Mouse (Mus musculus): ENCODE measurements around the gene Lmna. TPM values are rescaled to one million over a fixed set of nuclear protein-coding genes. Genes with fewer than 3 reads are reported as not detected.

Lmna gene
- polyA plus RNA-seq, 1 experiment from 2014 or later: 635 TPM

- Histone ChIP-seq H3K4me1 (peaks cover 40% of the 10 kb centered on the region), H3K9ac (no peak overlapping the region), H3K4me3 (no peak overlapping the region), H3K27ac (no peak overlapping the region), H3K36me3 (no peaks in the 10 kb centered on the region), H3K4me2 (no peak overlapping the region), H3K9me3 (no peaks in the 10 kb centered on the region), H3K27me3 (peaks cover 4% of the 10 kb centered on the region)
- WGBS: 65% methylated on average over 7 of the region's 7 CpGs
- ATAC-seq (ENCODE audit: insufficient number of reproducible peaks, low FRiP score, low TSS enrichment, low read depth): no peak
Observed at GRCm38 (mm10) chr3:88456746-88457532, 52.8 kb downstream of the Lmna start.

GRCm38 (mm10) chr3:88456313-88456712 is 53.4 kb downstream of the Lmna start:
- Histone ChIP-seq H3K4me3 (no peak overlapping the region), H3K9me3 (no peaks in the 10 kb centered on the region), H3K36me3 (no peaks in the 10 kb centered on the region), H3K4me1 (peaks cover 37% of the 10 kb centered on the region), H3K9ac (no peak overlapping the region), H3K27ac (no peak overlapping the region), H3K4me2 (no peak overlapping the region), H3K27me3 (peaks cover 4% of the 10 kb centered on the region)
- WGBS: 82% methylated on average over 8 of the region's 8 CpGs
- ATAC-seq (ENCODE audit: insufficient number of reproducible peaks, low FRiP score, low TSS enrichment, low read depth): no peak

DNA sequence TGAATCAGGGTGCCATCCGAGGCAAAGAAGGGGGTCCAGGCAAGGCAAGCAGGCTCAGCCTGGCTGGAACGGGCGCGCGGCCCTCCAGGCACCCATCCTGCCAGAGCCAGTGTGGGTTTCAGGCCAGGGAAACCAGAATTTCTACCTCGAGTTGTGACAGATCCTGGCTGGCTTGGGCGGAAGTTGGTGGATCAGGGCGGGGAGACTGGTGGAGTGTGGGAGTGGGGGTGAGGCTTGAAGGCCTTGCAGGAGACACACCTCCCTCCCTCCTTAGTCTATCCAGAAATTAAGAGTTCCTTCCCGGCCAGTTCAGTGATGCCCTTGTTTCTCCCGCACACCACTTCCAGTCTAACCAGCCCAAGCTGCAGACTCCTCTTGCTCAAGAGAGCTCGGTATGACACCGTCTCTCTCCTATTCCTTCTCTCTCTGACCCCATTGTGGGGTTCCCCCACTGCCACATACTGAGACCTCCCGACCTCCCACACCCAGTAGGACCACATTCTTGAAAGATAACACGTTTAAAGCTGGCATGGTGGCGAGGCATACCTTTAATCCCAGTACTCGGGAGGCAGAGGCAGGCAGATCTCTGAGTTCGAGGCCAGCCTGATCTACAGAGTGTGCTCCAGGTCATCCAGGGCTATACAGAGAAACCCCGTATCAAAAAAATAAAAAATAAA is 54.0 kb downstream of the Lmna start:
- H3K27me3 ChIP-seq: peaks cover 4% of the 10 kb centered on the region
- WGBS: 69% methylated on average over 18 of the region's 18 CpGs
- peaks cover 31% of the 10 kb centered on the region for H3K4me1 ChIP-seq
- no peaks in the 10 kb centered on the region for H3K36me3 ChIP-seq
- ATAC-seq (ENCODE audit: insufficient number of reproducible peaks, low FRiP score, low TSS enrichment, low read depth): no peak
- H3K9me3 ChIP-seq: no peaks in the 10 kb centered on the region
- H3K4me2 ChIP-seq: peak overlapping the region; percentile 4; the same call in 1 of the 2 replicates
- peak overlapping the region; percentile 20 for H3K4me3 ChIP-seq
- peak overlapping the region; percentile 77 for H3K27ac ChIP-seq
- H3K9ac ChIP-seq: peak overlapping the region; percentile 18; the same call in 1 of the 2 replicates

DNA sequence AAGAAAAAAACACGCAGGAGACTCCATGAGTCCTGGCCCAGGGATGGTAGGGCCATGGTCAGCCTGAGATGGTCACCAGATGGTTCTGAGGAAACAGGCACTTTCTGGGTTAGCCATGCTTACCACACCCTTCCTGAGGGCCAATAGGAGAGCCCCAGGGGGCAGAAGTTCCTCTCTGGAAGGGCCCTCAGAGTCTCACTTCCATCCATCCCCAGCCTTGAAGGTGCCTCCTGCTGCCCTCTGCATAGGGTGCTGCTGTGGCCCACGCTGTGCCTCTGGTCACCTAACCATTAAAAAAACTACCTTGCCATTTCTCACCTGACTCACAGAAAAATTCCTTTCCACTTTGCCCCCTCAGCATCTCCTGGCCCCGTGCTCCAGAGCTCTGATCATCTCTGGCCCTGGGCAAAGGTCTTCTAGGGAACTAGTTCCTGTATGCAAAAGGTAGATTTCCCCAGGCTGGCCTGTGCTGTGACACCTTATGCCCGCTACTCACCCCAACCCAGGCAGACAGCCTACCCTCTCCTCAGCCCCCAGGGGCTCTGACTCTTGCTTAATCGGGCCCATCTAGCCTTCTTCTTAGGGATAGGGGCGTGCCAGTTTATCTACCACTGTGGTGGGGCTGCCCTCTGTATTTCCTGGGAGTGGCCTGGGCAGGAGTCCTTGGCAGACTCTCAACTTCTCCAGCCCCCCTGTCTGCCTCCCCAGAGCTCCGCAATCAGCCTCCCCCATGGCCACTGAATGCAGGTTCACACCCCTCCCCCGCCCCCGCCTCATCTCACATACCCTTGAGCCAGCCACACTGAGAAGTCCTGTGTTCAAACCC is 54.8 kb downstream of the Lmna start:
- Histone ChIP-seq H3K9ac (peak overlapping the region; percentile 18; the same call in 1 of the 2 replicates), H3K4me3 (peak overlapping the region; percentile 20), H3K36me3 (no peaks in the 10 kb centered on the region), H3K4me1 (peaks cover 29% of the 10 kb centered on the region), H3K4me2 (peak overlapping the region; percentile 4; the same call in 1 of the 2 replicates), H3K9me3 (no peaks in the 10 kb centered on the region), H3K27me3 (peaks cover 4% of the 10 kb centered on the region), H3K27ac (peak overlapping the region; percentile 77)
- ATAC-seq (ENCODE audit: insufficient number of reproducible peaks, low FRiP score, low TSS enrichment, low read depth): no peak
- WGBS: 37% methylated on average over 9 of the region's 9 CpGs

DNA sequence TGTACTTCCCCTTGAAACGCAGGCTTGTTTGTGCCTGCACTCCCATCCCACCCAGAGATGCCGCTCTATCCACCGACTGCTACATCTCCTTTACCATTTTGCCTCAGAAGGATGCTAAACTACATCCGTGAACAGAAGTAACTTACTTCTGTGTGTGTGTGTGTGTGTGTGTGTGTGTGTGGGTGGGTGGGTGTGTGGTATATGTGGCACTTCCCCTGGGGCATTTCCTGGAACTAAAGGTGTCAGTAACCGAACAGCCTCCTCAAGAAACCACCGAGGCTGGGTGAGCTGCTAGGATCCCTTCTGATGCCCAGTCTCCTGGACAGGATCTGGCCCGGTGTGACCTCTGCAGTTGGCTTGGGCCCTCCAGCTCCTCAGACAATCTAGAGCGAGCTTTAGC is 55.8 kb downstream of the Lmna start:
- 64% methylated on average over 8 of the region's 8 CpGs for WGBS
- Histone ChIP-seq H3K27me3 (peaks cover 4% of the 10 kb centered on the region), H3K9ac (no peak overlapping the region), H3K36me3 (no peaks in the 10 kb centered on the region), H3K4me1 (peaks cover 38% of the 10 kb centered on the region), H3K4me3 (no peak overlapping the region), H3K9me3 (no peaks in the 10 kb centered on the region), H3K27ac (no peak overlapping the region), H3K4me2 (no peak overlapping the region)
- ATAC-seq (ENCODE audit: insufficient number of reproducible peaks, low FRiP score, low TSS enrichment, low read depth): no peak

GRCm38 (mm10) chr3:88453369-88453768 is 56.4 kb downstream of the Lmna start:
- Histone ChIP-seq H3K27ac (no peak overlapping the region), H3K27me3 (no peaks in the 10 kb centered on the region), H3K9ac (no peak overlapping the region), H3K4me2 (no peak overlapping the region), H3K9me3 (no peaks in the 10 kb centered on the region), H3K36me3 (no peaks in the 10 kb centered on the region), H3K4me1 (peaks cover 34% of the 10 kb centered on the region), H3K4me3 (no peak overlapping the region)
- WGBS: 44% methylated on average over 8 of the region's 8 CpGs
- no peak for ATAC-seq (ENCODE audit: insufficient number of reproducible peaks, low FRiP score, low TSS enrichment, low read depth)

- H3K9me3 ChIP-seq: no peaks in the 10 kb centered on the region
- no peaks in the 10 kb centered on the region for H3K36me3 ChIP-seq
- H3K27ac ChIP-seq: no peak overlapping the region
- no peak for ATAC-seq (ENCODE audit: insufficient number of reproducible peaks, low FRiP score, low TSS enrichment, low read depth)
- no peaks in the 10 kb centered on the region for H3K27me3 ChIP-seq
- WGBS: 74% methylated on average over 6 of the region's 6 CpGs
- no peak overlapping the region for H3K9ac ChIP-seq
- H3K4me3 ChIP-seq: no peak overlapping the region
- H3K4me2 ChIP-seq: no peak overlapping the region
- H3K4me1 ChIP-seq: peaks cover 29% of the 10 kb centered on the region
Observed at GRCm38 (mm10) chr3:88452716-88453115, 57.0 kb downstream of the Lmna start.

DNA sequence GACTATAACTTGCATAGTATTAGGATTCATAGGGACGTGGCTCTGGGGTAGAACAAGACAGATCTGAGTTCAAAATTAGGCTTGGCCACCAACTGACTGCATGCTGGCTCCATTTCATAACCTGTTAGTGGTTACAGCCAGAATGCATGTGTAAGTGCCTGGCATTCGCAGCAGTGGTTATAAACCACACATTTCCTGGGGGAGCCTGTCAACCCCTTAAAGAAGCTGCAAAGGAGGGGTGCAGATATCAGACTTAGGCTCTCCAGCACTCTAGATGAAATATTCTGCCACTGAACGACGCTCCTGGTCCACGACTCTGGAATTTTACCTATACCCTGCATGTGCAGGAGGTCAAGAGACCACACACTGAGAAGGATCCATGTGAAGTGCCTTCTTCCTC is 57.5 kb downstream of the Lmna start:
- peaks cover 29% of the 10 kb centered on the region for H3K4me1 ChIP-seq
- no peak for ATAC-seq (ENCODE audit: insufficient number of reproducible peaks, low FRiP score, low TSS enrichment, low read depth)
- H3K4me3 ChIP-seq: no peak overlapping the region
- no peaks in the 10 kb centered on the region for H3K36me3 ChIP-seq
- no peaks in the 10 kb centered on the region for H3K27me3 ChIP-seq
- H3K9me3 ChIP-seq: no peaks in the 10 kb centered on the region
- H3K27ac ChIP-seq: no peak overlapping the region
- no peak overlapping the region for H3K4me2 ChIP-seq
- WGBS: 70% methylated on average over 5 of the region's 5 CpGs
- no peak overlapping the region for H3K9ac ChIP-seq

DNA sequence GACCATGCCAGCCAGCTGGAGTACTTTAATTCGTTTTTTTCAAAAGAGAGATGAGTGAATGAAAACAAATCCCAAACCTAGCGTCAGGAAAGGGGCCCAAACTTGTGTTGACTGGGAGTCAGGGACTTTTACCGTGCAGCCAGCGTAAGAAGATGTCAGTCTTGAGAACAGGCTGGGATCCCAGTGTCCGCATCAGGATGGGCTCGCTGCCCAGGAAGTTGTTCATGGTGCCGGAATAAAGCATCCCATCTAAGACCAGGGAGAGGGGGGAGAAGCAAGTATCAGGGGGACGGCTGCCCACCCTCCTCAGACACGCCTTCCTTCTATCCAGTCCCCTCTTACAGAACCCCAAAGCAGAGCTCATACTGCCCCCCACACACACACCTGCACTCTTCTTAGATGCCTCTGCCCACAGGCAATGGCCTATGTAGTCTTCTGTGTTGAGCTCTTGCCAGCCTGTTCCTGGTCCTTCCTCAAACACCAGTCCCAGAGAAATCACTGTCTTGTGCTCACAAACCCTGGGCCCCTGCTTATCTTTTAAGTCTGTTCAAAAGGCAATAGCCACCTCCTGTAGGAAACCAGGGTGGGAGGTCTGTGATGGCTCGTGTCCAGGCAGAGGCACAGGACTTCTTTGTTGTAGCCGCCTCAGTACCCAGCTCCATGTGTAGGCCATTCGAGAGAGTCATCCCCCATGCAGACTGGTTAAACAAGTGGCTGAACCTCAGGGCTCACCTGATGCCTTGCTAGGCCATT is 59.2 kb downstream of the Lmna start:
- H3K4me3 ChIP-seq: no peak overlapping the region
- 71% methylated on average over 12 of the region's 12 CpGs for WGBS
- no peak overlapping the region for H3K27ac ChIP-seq
- H3K9me3 ChIP-seq: no peaks in the 10 kb centered on the region
- no peak for ATAC-seq (ENCODE audit: insufficient number of reproducible peaks, low FRiP score, low TSS enrichment, low read depth)
- H3K4me2 ChIP-seq: no peak overlapping the region
- H3K36me3 ChIP-seq: no peaks in the 10 kb centered on the region
- H3K9ac ChIP-seq: no peak overlapping the region
- no peaks in the 10 kb centered on the region for H3K27me3 ChIP-seq
- peaks cover 25% of the 10 kb centered on the region for H3K4me1 ChIP-seq

DNA sequence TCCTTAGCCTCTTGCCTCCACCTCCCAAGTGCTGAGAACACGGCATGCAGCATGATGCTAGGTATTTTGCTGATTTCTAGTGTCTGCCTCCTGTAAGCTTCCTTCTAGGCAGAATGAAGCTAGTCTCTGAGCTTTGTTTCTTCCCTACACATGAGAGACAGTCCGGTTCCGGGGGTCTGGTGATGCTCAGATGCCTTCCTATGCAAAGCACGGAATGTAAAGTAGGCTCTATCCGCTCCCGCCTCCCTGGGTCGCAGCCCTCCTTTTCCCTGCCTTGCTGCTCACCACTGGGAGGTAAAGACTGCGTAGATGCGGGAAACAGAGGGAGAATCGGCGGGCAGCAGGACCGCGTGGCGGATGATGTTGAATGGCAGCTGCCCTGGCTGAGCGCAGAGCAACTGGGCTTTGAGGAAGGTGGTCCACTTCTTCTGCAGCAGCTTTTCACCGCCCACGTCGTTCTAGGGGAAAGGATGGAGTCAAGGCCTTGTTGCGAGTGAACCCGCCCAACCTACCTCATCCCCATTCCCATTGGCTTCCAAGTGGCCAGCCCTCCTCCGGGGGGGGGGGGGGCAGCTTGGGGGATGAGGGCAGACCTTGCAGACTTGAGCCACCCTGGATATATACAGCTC is 60.2 kb downstream of the Lmna start:
- no peaks in the 10 kb centered on the region for H3K36me3 ChIP-seq
- H3K4me3 ChIP-seq: peak overlapping the region; percentile 36
- no peaks in the 10 kb centered on the region for H3K9me3 ChIP-seq
- H3K4me1 ChIP-seq: peaks cover 16% of the 10 kb centered on the region
- peak; percentile 77 for ATAC-seq (ENCODE audit: insufficient number of reproducible peaks, low FRiP score, low TSS enrichment, low read depth)
- WGBS: 10% methylated on average over 21 of the region's 21 CpGs
- H3K27ac ChIP-seq: peak overlapping the region; percentile 63
- H3K27me3 ChIP-seq: no peaks in the 10 kb centered on the region
- peak overlapping the region; percentile 51; the same call in 1 of the 2 replicates for H3K9ac ChIP-seq
- H3K4me2 ChIP-seq: peak overlapping the region; percentile 49

- Histone ChIP-seq H3K4me2 (no peak overlapping the region), H3K9me3 (no peaks in the 10 kb centered on the region), H3K27me3 (no peaks in the 10 kb centered on the region), H3K27ac (no peak overlapping the region), H3K4me3 (no peak overlapping the region), H3K36me3 (no peaks in the 10 kb centered on the region), H3K9ac (no peak overlapping the region), H3K4me1 (peaks cover 15% of the 10 kb centered on the region)
- ATAC-seq (ENCODE audit: insufficient number of reproducible peaks, low FRiP score, low TSS enrichment, low read depth): no peak
- 90% methylated on average over 8 of the region's 8 CpGs for WGBS
Observed at GRCm38 (mm10) chr3:88448443-88448842, 61.3 kb downstream of the Lmna start.
